Comparison of ENCODE assay signal across 18 mouse cellular contexts in the genomic region with DNA sequence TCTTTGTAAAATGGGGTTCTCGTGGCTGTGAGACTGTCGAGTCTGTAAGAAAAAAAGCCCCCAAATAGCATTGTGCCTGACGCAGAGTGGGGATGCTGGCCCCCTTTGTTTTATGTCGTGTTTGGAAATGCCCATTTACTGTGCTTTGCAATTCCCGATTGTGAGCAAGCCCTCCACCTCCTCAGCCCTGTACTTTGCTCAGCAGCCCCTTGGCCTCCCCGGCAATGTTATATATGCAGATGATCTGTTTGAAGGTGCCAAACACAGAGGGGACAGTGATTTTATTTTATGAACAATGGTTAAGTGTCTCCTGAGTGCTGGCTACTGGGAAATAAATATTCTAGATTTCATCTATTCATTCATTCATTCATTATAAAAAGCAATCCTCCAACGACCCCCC.
A peak's percentile ranks its signal among the peaks of the same experiment; 100 is the strongest.
DNase-seq lines count a peak whose midpoint lies in the region; ATAC-seq lines count a peak whose summit lies in the region.
"Had no signal": no experiment of that assay in that cellular context is flagged by ENCODE, and none has a peak within 500 bp of the region (broad histone marks: within the 10 kb centered on the region; RNA-seq: fewer than 3 reads in every experiment).

No protein-coding gene starts in this region.

- DNase-seq in neural tube, embryonic 11.5 days (ENCODE audit: low spot score): no peak
- no peak for DNase-seq in neural tube, embryonic 10.5 days (ENCODE audit: extremely low spot score, low spot score)
- no peak for DNase-seq in cerebellum, postnatal 25 days
- DNase-seq in cerebellum, postnatal 4 days (ENCODE audit: low spot score in 2 of 2): no peak
- DNase-seq in cerebellum, adult 11 months: no peak
- no peak for DNase-seq in adrenal gland, postnatal 14 days
- DNase-seq: heart, postnatal 10 days; kidney, adult 8-10 months; kidney, postnatal 4 days; liver; liver, postnatal 0 days; thymus, postnatal 14 days had no signal

- WGBS in neural tube, embryonic 11.5 days: 10% methylated on average over 7 of the region's 7 CpGs
- 9% methylated on average over 7 of the region's 7 CpGs for WGBS in hindbrain, embryonic 13.5 days
- 6% methylated on average over 7 of the region's 7 CpGs for WGBS in midbrain, embryonic 15.5 days

- no peaks in the 10 kb centered on the region for H3K36me3 ChIP-seq in neural tube, embryonic 11.5 days (ENCODE audit: control insufficient read depth, insufficient read depth, low read length)
- no peaks in the 10 kb centered on the region for H3K36me3 ChIP-seq in hindbrain, embryonic 13.5 days
- H3K36me3 ChIP-seq in midbrain, embryonic 15.5 days (replicated peaks): no peaks in the 10 kb centered on the region
- H3K36me3 ChIP-seq: embryonic facial prominence, embryonic 13.5 days; heart, embryonic 10.5 days had no signal

- H3K9ac ChIP-seq in neural tube, embryonic 11.5 days (ENCODE audit: low read length): peak overlapping the region; percentile 31
- H3K9ac ChIP-seq in hindbrain, embryonic 13.5 days: peak overlapping the region; percentile 69
- peak overlapping the region; percentile 11; the same call in 1 of the 2 replicates for H3K9ac ChIP-seq in midbrain, embryonic 15.5 days
- H3K9ac ChIP-seq: embryonic facial prominence, embryonic 13.5 days; liver, postnatal 0 days had no signal

- no peak for ATAC-seq in neural tube, embryonic 11.5 days (ENCODE audit: insufficient read depth, low FRiP score, low TSS enrichment)
- no peak for ATAC-seq in hindbrain, embryonic 13.5 days (ENCODE audit: low FRiP score)
- no peak for ATAC-seq in midbrain, embryonic 15.5 days (replicated peaks)
- ATAC-seq: activated CD4-positive, CD25-positive, alpha-beta regulatory T cell, adult 4 months; inflammation-experienced regulatory T-cells, adult 6 months; liver, postnatal 0 days had no signal

- H3K27ac ChIP-seq in neural tube, embryonic 11.5 days (ENCODE audit: low read depth, low read length): peak overlapping the region; percentile 76
- peak overlapping the region; percentile 95 for H3K27ac ChIP-seq in hindbrain, embryonic 13.5 days
- peak overlapping the region; percentile 100 for H3K27ac ChIP-seq in midbrain, embryonic 15.5 days
- H3K27ac ChIP-seq: embryonic facial prominence, embryonic 13.5 days; heart, embryonic 10.5 days had no signal

- H3K27me3 ChIP-seq in neural tube, embryonic 11.5 days (ENCODE audit: control insufficient read depth, insufficient read depth, low read length): peaks cover 11% of the 10 kb centered on the region
- H3K27me3 ChIP-seq in hindbrain, embryonic 13.5 days: no peaks in the 10 kb centered on the region
- no peaks in the 10 kb centered on the region for H3K27me3 ChIP-seq in midbrain, embryonic 15.5 days (replicated peaks)

- no peaks in the 10 kb centered on the region for H3K9me3 ChIP-seq in neural tube, embryonic 11.5 days (ENCODE audit: control insufficient read depth, low read length)
- H3K9me3 ChIP-seq in hindbrain, embryonic 13.5 days: no peaks in the 10 kb centered on the region
- no peaks in the 10 kb centered on the region for H3K9me3 ChIP-seq in midbrain, embryonic 15.5 days
- H3K9me3 ChIP-seq: embryonic facial prominence, embryonic 13.5 days; heart, embryonic 10.5 days had no signal

- no peak overlapping the region for H3K4me2 ChIP-seq in neural tube, embryonic 11.5 days (ENCODE audit: low read depth)
- peak overlapping the region; percentile 46 for H3K4me2 ChIP-seq in hindbrain, embryonic 13.5 days
- peak overlapping the region; percentile 16; the same call in 1 of the 2 replicates for H3K4me2 ChIP-seq in midbrain, embryonic 15.5 days
- H3K4me2 ChIP-seq: embryonic facial prominence, embryonic 13.5 days had no signal

- 0 out of 2 replicates have a peak, but pooled peaks cover 3% of the 10 kb centered on the region for H3K4me1 ChIP-seq in neural tube, embryonic 11.5 days (ENCODE audit: control insufficient read depth, insufficient read depth, low read length)
- H3K4me1 ChIP-seq in hindbrain, embryonic 13.5 days (replicated peaks): peaks cover 68% of the 10 kb centered on the region
- peaks cover 64% of the 10 kb centered on the region for H3K4me1 ChIP-seq in midbrain, embryonic 15.5 days

- no peak overlapping the region for H3K4me3 ChIP-seq in neural tube, embryonic 11.5 days (ENCODE audit: low read depth, low read length)
- H3K4me3 ChIP-seq in hindbrain, embryonic 13.5 days: peak overlapping the region; percentile 11
- H3K4me3 ChIP-seq in midbrain, embryonic 15.5 days: no peak overlapping the region
- H3K4me3 ChIP-seq: embryonic facial prominence, embryonic 13.5 days; heart, embryonic 10.5 days had no signal

Comparison
In these comparisons a context has a peak if more than half of its experiments do, and no peak if none do; other contexts are left out.
1. H3K9ac ChIP-seq: peak in every context shown above with its lines; median percentile 69 in hindbrain, embryonic 13.5 days; 31 in neural tube, embryonic 11.5 days; 11 in midbrain, embryonic 15.5 days.